Mouse (Mus musculus): ENCODE data around the gene Faxc.
A peak's percentile ranks its signal among the peaks of the same experiment; 100 is the strongest.

The Faxc gene

GRCm38 (mm10) chr4:21930971-21931771, at the start of gene Faxc:
Gene Faxc (plus strand): TSS chr4:21931329.
- peak; percentile 71 for DNase-seq (ENCODE audit: low spot score)

- no peak for DNase-seq (ENCODE audit: low spot score)
These were observed 48.3 kb upstream of the Faxc start for GRCm38 (mm10) chr4:21882806-21883205.

GRCm38 (mm10) chr4:21885831-21886230, 45.3 kb upstream of the Faxc start:
- peak; percentile 9 for DNase-seq (ENCODE audit: low spot score)

- DNase-seq (ENCODE audit: low spot score), result no peak
These were observed 872 bp downstream of the Faxc start for GRCm38 (mm10) chr4:21931772-21932630.

DNA sequence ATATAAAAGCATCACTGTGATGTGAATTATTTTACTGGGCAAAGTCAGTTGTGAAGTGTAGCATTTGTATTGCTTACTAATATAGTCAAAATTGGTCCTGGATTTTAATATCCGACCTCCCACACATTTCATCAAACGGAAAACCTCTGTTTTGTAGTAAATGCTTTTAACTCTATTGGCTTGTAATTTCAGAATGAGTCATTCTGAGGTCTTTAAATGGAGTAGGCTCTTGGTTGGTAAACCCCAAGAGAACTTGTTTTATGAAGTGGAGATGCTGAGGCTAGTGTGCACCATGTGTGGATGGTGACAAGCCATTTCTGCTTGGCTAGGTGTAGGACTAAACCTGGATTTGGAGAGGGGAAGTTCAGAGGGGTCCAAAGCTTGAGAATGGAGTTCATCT, 4.2 kb downstream of the Faxc start:
- DNase-seq (ENCODE audit: low spot score), result no peak

DNA sequence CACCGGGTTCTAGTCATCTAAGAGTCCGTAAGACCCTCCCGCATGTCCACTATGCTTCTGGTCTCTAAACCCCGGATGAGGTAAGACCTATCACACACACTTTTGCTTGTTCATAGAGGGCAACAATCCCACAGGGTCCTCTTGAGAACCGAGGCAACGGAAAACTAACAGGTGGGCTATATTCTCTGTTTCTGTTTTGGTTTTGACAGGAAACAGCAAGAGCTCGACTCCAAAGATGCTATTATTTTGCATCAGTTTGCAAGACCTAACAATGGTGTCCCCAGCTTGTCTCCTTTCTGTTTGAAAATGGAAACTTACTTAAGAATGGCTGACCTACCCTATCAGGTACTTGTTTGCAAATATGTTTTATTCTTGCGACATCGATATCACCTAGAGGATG, 5.3 kb downstream of the Faxc start:
- DNase-seq (ENCODE audit: low spot score), result no peak

- no peak for DNase-seq (ENCODE audit: low spot score)
These were observed 6.8 kb downstream of the Faxc start for GRCm38 (mm10) chr4:21937890-21938289.

DNA sequence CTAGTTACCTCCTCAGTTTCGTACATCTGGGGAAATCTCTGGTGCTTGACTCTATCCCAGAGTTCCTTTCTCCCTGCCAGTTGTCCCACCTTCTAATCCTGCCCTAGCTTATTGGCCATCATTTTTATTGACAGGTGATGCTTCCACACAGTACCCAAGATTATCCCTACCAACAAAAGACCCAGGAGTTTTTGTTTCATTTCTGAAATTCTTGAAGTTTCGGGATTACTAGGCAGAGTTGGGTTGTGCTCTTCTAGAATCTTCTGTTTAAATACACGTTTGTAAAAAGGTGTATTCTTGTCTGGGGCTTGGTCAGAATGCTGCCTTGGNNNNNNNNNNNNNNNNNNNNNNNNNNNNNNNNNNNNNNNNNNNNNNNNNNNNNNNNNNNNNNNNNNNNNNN, 13.5 kb downstream of the Faxc start:
- DNase-seq (ENCODE audit: low spot score), result no peak

DNA sequence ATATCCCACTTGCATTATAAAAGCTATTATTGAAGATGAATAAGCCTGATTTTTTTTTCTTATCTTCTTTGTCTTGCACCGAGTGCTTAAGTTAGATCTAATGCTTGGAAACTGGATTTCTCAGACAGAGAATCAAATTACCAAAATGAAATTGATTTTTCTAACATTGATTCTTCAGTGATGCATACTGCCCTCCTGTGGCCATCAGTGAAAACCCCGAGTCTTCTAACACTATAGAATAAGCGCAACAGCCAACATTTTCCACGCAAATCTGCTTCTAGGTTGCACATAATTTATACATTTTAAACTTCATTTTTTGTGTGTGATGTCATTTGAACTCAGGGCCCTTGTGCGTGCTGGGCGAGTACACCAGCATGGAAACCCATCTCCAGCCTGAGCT, 20.3 kb downstream of the Faxc start:
- DNase-seq (ENCODE audit: low spot score), result peak; percentile 24

- no peak for DNase-seq (ENCODE audit: low spot score)
These were observed 21.1 kb downstream of the Faxc start for GRCm38 (mm10) chr4:21952255-21952654.

GRCm38 (mm10) chr4:21957570-21958321, 26.6 kb downstream of the Faxc start:
- peak; percentile 41 for DNase-seq (ENCODE audit: low spot score)

DNA sequence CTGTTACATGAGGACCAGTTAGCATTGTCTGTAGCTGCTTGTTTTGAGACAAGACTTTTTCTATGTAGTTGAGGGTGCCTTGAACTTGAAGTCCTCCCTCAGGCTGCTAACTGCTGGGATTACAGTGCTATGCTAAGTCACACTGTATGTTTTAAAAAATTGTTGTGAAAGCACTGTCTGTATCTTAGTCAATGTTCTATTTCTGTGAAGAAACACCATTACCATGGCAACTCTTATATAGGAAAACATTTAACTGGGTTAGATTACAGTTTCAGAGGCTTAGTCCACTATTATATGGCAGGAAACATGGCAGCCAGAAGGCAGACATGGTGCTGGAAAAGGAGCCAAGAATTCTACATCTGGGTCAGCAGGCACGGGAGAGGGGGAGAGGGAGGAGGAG, 40.8 kb downstream of the Faxc start:
- no peak for DNase-seq (ENCODE audit: low spot score)

- DNase-seq (ENCODE audit: low spot score), result peak; percentile 26
These were observed 43.0 kb downstream of the Faxc start for GRCm38 (mm10) chr4:21974126-21974525.

DNA sequence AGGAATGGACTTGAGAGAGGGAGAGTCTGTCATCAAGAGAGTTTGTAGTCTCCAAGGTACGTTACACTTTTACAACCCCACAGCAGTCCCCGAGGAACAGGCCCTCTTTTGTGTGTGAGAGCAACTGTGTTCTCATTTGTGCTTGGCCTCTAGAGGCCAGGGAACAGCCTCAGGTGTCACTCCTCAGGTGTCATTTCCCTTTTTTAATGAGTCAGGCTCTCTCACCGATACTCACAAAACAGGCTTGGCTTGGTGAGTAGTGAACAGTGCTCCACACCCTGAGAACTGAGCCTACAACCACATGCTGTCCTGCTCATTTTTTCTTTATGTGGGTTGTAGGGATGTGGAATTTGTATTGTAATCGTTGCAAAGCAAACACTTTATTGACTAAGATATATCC, 49.3 kb downstream of the Faxc start:
- no peak for DNase-seq (ENCODE audit: low spot score)

GRCm38 (mm10) chr4:21982449-21982848, 51.3 kb downstream of the Faxc start:
- DNase-seq (ENCODE audit: low spot score), result no peak

DNA sequence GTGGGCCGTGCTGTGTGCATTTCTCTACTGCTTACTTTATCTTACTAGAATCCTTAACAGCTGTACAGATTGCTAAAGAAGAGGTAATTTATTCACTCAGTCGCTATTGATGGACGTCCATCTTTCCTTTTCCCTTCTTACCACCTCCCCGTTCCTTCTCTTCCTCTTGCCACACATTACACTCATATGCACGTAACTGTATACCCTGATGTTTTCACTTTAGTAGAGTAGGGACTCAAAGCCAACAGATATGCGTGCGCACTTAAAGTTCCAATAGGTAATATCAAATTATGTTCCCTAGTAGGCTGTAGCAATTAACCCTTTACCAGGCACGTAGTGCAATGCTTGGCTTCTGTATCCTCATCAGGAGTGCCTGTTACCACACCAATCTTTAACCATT, 55.7 kb downstream of the Faxc start:
- no peak for DNase-seq (ENCODE audit: low spot score)

DNA sequence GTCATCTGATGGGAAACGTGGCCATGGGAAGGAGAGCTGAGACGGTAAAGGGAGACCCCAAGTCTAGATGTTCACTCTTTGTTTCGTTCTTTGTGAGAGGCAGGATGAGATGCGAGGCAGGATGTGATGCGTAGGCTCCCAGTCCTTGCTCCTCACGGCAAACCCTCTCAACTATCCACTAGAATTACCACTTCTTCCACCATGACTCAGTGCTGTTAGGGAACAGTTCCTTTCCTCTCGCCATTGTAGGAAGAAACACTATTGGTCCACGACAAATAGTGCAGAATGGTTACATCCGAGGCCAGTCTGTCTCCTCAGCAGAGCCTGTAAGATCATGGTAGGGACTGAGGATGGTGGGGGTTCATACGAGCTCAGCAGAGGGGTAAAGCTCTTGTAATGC, 56.3 kb downstream of the Faxc start:
- DNase-seq (ENCODE audit: low spot score), result no peak

- no peak for DNase-seq (ENCODE audit: low spot score)
These were observed 58.5 kb downstream of the Faxc start for GRCm38 (mm10) chr4:21989571-21990091.

DNA sequence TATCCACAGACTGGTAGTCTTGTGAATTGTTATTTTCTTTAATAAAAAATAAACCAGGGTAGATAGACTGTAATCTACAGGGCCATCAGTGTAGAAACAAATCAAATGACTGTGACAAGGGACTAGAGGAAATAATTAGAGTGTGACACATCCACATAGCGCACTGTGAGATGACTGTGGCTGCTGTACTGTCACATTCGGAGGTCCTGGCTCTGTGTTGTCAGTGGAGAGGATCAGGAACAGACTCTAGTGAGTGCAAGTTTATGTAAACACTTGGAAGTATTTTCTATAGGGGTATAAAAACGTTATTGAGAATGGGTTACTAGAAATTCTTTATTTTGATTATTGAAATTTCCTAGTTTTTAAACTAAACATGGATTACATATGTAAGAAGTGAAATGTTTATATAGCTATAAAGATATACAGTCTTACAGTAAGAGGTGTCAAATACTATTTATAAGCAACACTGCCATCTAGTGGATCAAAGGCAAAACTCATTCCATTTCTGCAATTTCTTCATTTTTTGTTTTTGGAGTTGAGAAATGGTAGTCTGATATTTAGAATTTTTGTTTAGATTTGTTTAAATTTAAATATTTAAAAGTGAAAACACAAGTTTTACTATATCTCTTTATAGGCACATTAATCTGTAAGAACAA, 59.6 kb downstream of the Faxc start:
- peak; percentile 54 for DNase-seq (ENCODE audit: low spot score)

GRCm38 (mm10) chr4:22017656-22018379, 86.7 kb downstream of the Faxc start:
- peak; percentile 65 for DNase-seq (ENCODE audit: low spot score)

GRCm38 (mm10) chr4:22018414-22018813, 87.3 kb downstream of the Faxc start:
- DNase-seq (ENCODE audit: low spot score), result no peak

Measured in MN1 (cell line).